Mouse (Mus musculus): Measurements from ENCODE around the gene Tst.

DNA sequence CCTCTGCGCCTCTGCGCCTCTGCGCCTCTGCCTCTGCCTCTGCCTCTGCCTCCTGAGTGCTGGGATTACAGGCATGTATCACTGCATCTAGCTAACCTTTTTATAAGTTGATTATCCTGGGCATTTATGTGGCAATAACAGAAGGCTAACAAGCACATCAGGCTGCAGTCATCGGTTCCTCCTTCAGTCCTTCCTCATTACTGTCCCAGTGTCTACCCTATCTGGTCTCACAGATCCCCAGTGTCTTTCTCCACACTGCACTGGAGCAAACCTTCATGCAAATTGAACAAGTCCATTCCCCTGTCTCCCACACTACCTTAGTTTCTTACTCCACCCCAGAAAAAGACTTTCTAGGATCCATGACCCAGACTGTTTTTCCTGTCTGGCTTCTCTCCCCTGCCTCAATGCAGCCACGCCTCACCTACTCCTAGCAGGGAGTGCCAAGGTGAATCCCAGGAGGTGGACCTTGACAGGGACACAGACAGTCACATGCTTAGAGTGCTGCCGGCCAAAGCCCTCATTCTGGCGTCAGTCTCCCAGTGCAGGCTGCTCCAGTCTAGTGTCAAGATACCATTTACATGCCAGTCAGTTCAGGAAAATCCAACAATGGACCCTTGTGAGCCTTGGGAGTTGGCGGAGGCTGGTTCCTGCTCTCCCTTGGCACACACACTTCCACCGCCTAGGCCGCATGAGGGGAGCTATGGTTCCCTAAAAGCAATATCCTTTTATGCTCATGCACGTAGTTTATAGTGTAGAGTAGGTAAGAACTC is 22.1 kb downstream of the Tst start:
- TF ChIP-seq TAL1 (IDR thresholded peaks at IDR 0.05; ENCODE audit: low read length) (no peak), GATA1 (IDR thresholded peaks at IDR 0.05; ENCODE audit: low read length) (no peak)

Measured in erythroblast, embryonic 14.5 days (primary cell).